Mouse (Mus musculus): ENCODE measurements around the gene Hes7. TPM values are rescaled to one million over a fixed set of nuclear protein-coding genes. Genes with fewer than 3 reads are reported as not detected.

The Hes7 gene
- polyA plus RNA-seq, 1 experiment from 2014 or later, result 0.70 TPM

- 89% methylated on average over 14 of the region's 14 CpGs for WGBS
- no peak overlapping the region for H3K27ac ChIP-seq (ENCODE audit: poor library complexity, severe bottlenecking)
- H3K9me3 ChIP-seq (replicated peaks), result no peaks in the 10 kb centered on the region
- no peaks in the 10 kb centered on the region for H3K27me3 ChIP-seq (replicated peaks)
- no peak overlapping the region for H3K9ac ChIP-seq
- H3K4me3 ChIP-seq, result no peak overlapping the region
- peaks cover 77% of the 10 kb centered on the region for H3K36me3 ChIP-seq
- no peak overlapping the region for H3K4me2 ChIP-seq
- ATAC-seq (ENCODE audit: insufficient number of reproducible peaks, low FRiP score), result no peak
- H3K4me1 ChIP-seq (replicated peaks), result peaks cover 28% of the 10 kb centered on the region
These were observed 17.1 kb upstream of the Hes7 start for GRCm38 (mm10) chr11:69103121-69103520.

GRCm38 (mm10) chr11:69103531-69104435, 16.4 kb upstream of the Hes7 start:
- WGBS, result 87% methylated on average over 15 of the region's 15 CpGs
- H3K4me3 ChIP-seq, result no peak overlapping the region

GRCm38 (mm10) chr11:69104487-69104886, 15.7 kb upstream of the Hes7 start:
- no peak overlapping the region for H3K4me2 ChIP-seq
- peaks cover 17% of the 10 kb centered on the region for H3K4me1 ChIP-seq (replicated peaks)
- no peaks in the 10 kb centered on the region for H3K27me3 ChIP-seq (replicated peaks)
- H3K9me3 ChIP-seq (replicated peaks), result no peaks in the 10 kb centered on the region
- H3K9ac ChIP-seq, result no peak overlapping the region
- WGBS, result 87% methylated on average over 14 of the region's 14 CpGs
- no peak overlapping the region for H3K27ac ChIP-seq (ENCODE audit: poor library complexity, severe bottlenecking)
- no peak for ATAC-seq (ENCODE audit: insufficient number of reproducible peaks, low FRiP score)
- H3K36me3 ChIP-seq, result peaks cover 90% of the 10 kb centered on the region
- H3K4me3 ChIP-seq, result no peak overlapping the region

More at GRCm38 (mm10) chr11:69103531-69104435, 16.4 kb upstream of the Hes7 start:
- Histone ChIP-seq H3K9me3 (replicated peaks) (no peaks in the 10 kb centered on the region), H3K4me1 (replicated peaks) (peaks cover 22% of the 10 kb centered on the region), H3K36me3 (peaks cover 83% of the 10 kb centered on the region), H3K4me2 (no peak overlapping the region), H3K27me3 (replicated peaks) (no peaks in the 10 kb centered on the region), H3K27ac (ENCODE audit: poor library complexity, severe bottlenecking) (no peak overlapping the region), H3K9ac (no peak overlapping the region)
- ATAC-seq (ENCODE audit: insufficient number of reproducible peaks, low FRiP score), result no peak

- Histone ChIP-seq H3K4me2 (no peak overlapping the region), H3K9ac (no peak overlapping the region), H3K27ac (ENCODE audit: poor library complexity, severe bottlenecking) (no peak overlapping the region), H3K36me3 (peaks cover 92% of the 10 kb centered on the region), H3K4me1 (replicated peaks) (peaks cover 17% of the 10 kb centered on the region), H3K9me3 (replicated peaks) (no peaks in the 10 kb centered on the region), H3K4me3 (no peak overlapping the region), H3K27me3 (replicated peaks) (no peaks in the 10 kb centered on the region)
- no peak for ATAC-seq (ENCODE audit: insufficient number of reproducible peaks, low FRiP score)
- 82% methylated on average over 6 of the region's 6 CpGs for WGBS
These were observed 15.0 kb upstream of the Hes7 start for GRCm38 (mm10) chr11:69105227-69105626.

GRCm38 (mm10) chr11:69105796-69106195, 14.4 kb upstream of the Hes7 start:
- Histone ChIP-seq H3K36me3 (peaks cover 89% of the 10 kb centered on the region), H3K9ac (no peak overlapping the region), H3K4me1 (replicated peaks) (peaks cover 11% of the 10 kb centered on the region)

GRCm38 (mm10) chr11:69106299-69106698, 13.9 kb upstream of the Hes7 start:
- Histone ChIP-seq H3K4me3 (no peak overlapping the region), H3K27me3 (replicated peaks) (no peaks in the 10 kb centered on the region), H3K4me2 (no peak overlapping the region), H3K9ac (no peak overlapping the region), H3K4me1 (replicated peaks) (peaks cover 7% of the 10 kb centered on the region), H3K36me3 (peaks cover 84% of the 10 kb centered on the region), H3K27ac (ENCODE audit: poor library complexity, severe bottlenecking) (no peak overlapping the region), H3K9me3 (replicated peaks) (no peaks in the 10 kb centered on the region)
- WGBS, result 90% methylated on average over 11 of the region's 11 CpGs
- ATAC-seq (ENCODE audit: insufficient number of reproducible peaks, low FRiP score), result no peak

More at GRCm38 (mm10) chr11:69105796-69106195, 14.4 kb upstream of the Hes7 start:
- WGBS, result 85% methylated on average over 2 of the region's 2 CpGs
- Histone ChIP-seq H3K27ac (ENCODE audit: poor library complexity, severe bottlenecking) (no peak overlapping the region), H3K9me3 (replicated peaks) (no peaks in the 10 kb centered on the region), H3K27me3 (replicated peaks) (no peaks in the 10 kb centered on the region), H3K4me2 (no peak overlapping the region), H3K4me3 (no peak overlapping the region)
- no peak for ATAC-seq (ENCODE audit: insufficient number of reproducible peaks, low FRiP score)

GRCm38 (mm10) chr11:69106842-69107241, 13.4 kb upstream of the Hes7 start:
- WGBS, result 84% methylated on average over 11 of the region's 11 CpGs

GRCm38 (mm10) chr11:69107676-69108075, 12.5 kb upstream of the Hes7 start:
- H3K4me3 ChIP-seq, result no peak overlapping the region
- no peak overlapping the region for H3K9ac ChIP-seq
- H3K27ac ChIP-seq (ENCODE audit: poor library complexity, severe bottlenecking), result no peak overlapping the region
- peaks cover 70% of the 10 kb centered on the region for H3K36me3 ChIP-seq
- H3K4me1 ChIP-seq (replicated peaks), result peaks cover 19% of the 10 kb centered on the region
- H3K9me3 ChIP-seq (replicated peaks), result no peaks in the 10 kb centered on the region
- H3K4me2 ChIP-seq, result no peak overlapping the region
- no peak for ATAC-seq (ENCODE audit: insufficient number of reproducible peaks, low FRiP score)
- 82% methylated on average over 11 of the region's 11 CpGs for WGBS
- H3K27me3 ChIP-seq (replicated peaks), result no peaks in the 10 kb centered on the region

More at GRCm38 (mm10) chr11:69106842-69107241, 13.4 kb upstream of the Hes7 start:
- H3K4me3 ChIP-seq, result no peak overlapping the region
- H3K9ac ChIP-seq, result no peak overlapping the region
- peaks cover 13% of the 10 kb centered on the region for H3K4me1 ChIP-seq (replicated peaks)
- no peaks in the 10 kb centered on the region for H3K27me3 ChIP-seq (replicated peaks)
- no peaks in the 10 kb centered on the region for H3K9me3 ChIP-seq (replicated peaks)
- no peak overlapping the region for H3K4me2 ChIP-seq
- no peak overlapping the region for H3K27ac ChIP-seq (ENCODE audit: poor library complexity, severe bottlenecking)
- peaks cover 78% of the 10 kb centered on the region for H3K36me3 ChIP-seq
- ATAC-seq (ENCODE audit: insufficient number of reproducible peaks, low FRiP score), result no peak

GRCm38 (mm10) chr11:69108223-69108622, 12.0 kb upstream of the Hes7 start:
- H3K36me3 ChIP-seq, result peaks cover 64% of the 10 kb centered on the region
- ATAC-seq (ENCODE audit: insufficient number of reproducible peaks, low FRiP score), result no peak
- no peak overlapping the region for H3K9ac ChIP-seq
- no peak overlapping the region for H3K27ac ChIP-seq (ENCODE audit: poor library complexity, severe bottlenecking)
- WGBS, result 90% methylated on average over 9 of the region's 9 CpGs
- H3K9me3 ChIP-seq (replicated peaks), result no peaks in the 10 kb centered on the region
- H3K4me1 ChIP-seq (replicated peaks), result peaks cover 19% of the 10 kb centered on the region
- no peak overlapping the region for H3K4me3 ChIP-seq
- no peaks in the 10 kb centered on the region for H3K27me3 ChIP-seq (replicated peaks)
- H3K4me2 ChIP-seq, result no peak overlapping the region

GRCm38 (mm10) chr11:69109032-69109900, 10.9 kb upstream of the Hes7 start:
- WGBS, result 75% methylated on average over 13 of the region's 13 CpGs
- no peak overlapping the region for H3K4me3 ChIP-seq
- peaks cover 19% of the 10 kb centered on the region for H3K4me1 ChIP-seq (replicated peaks)
- H3K27me3 ChIP-seq (replicated peaks), result no peaks in the 10 kb centered on the region
- H3K36me3 ChIP-seq, result peaks cover 54% of the 10 kb centered on the region
- no peak overlapping the region for H3K9ac ChIP-seq
- ATAC-seq (ENCODE audit: insufficient number of reproducible peaks, low FRiP score), result no peak
- no peak overlapping the region for H3K4me2 ChIP-seq
- H3K27ac ChIP-seq (ENCODE audit: poor library complexity, severe bottlenecking), result no peak overlapping the region
- H3K9me3 ChIP-seq (replicated peaks), result no peaks in the 10 kb centered on the region

Measured in heart, embryonic 12.5 days (tissue).